Mouse (Mus musculus) G1E (cell line): ENCODE results near the gene Col4a1. TPM values are rescaled to one million over a fixed set of nuclear protein-coding genes. Genes with fewer than 3 reads are reported as not detected.

Experiments
- ATAC-seq: 2 replicates; pipeline ENCODE4 v1.8.0; 2016; ENCODE audit warnings: mild to moderate bottlenecking; ENCODE audit not compliant: insufficient number of reproducible peaks, poor library complexity, low FRiP score, severe bottlenecking; ENCODE audit errors: extremely low read depth
- DNase-seq: peaks from one replicate; pipeline ENCODE4 v3.0.0; 2012; ENCODE audit warnings: low spot score
- H3K27me3 ChIP-seq: 2 replicates; pipeline ENCODE4 v1.6.1; 2012; ENCODE audit warnings: mild to moderate bottlenecking, low read length, inconsistent platforms; ENCODE audit not compliant: insufficient read depth
- H3K36me3 ChIP-seq: replicated peaks from 2 replicates; pipeline ENCODE3; 2012; ENCODE audit warnings: mild to moderate bottlenecking, inconsistent platforms
- H3K4me1 ChIP-seq: 2 replicates; pipeline ENCODE4 v1.6.1; 2012; ENCODE audit warnings: low read depth, low read length, inconsistent platforms, mixed read lengths; ENCODE audit not compliant: insufficient read depth
- H3K4me3 ChIP-seq: 2 replicates; pipeline ENCODE4 v1.5.1; 2012; ENCODE audit warnings: low read depth, mild to moderate bottlenecking, inconsistent platforms, low read length, moderate library complexity, mixed read lengths
- H3K9me3 ChIP-seq: replicated peaks from 2 replicates; pipeline ENCODE4 v1.6.1; 2012; ENCODE audit warnings: inconsistent platforms
- CTCF ChIP-seq: IDR thresholded peaks from 2 replicates; pipeline ENCODE4 v1.5.1; 2012; ENCODE audit warnings: low read depth, low read length, inconsistent platforms, mixed read lengths
- GATA1 ChIP-seq: IDR thresholded peaks from 2 replicates; pipeline ENCODE4 v1.6.1; 2012; ENCODE audit warnings: borderline replicate concordance, low read length, inconsistent platforms, mixed read lengths
- GATA2 ChIP-seq: IDR thresholded peaks from 2 replicates; pipeline ENCODE4 v1.6.1; 2012; ENCODE audit warnings: low read depth, low read length, inconsistent platforms, borderline replicate concordance
- POLR2AphosphoS5 ChIP-seq: IDR thresholded peaks from 2 replicates; pipeline ENCODE4 v1.6.1; 2012; ENCODE audit warnings: low read depth, low read length, inconsistent platforms; ENCODE audit not compliant: insufficient replicate concordance
- TAL1 ChIP-seq: conservative IDR thresholded peaks from 2 replicates; pipeline ENCODE4 v1.6.1; 2012; ENCODE audit warnings: low read depth, low read length, inconsistent platforms, mixed read lengths
- polyA plus RNA-seq: library from polyadenylated mRNA; stranded (reverse); fragments of >175 nt; gene quantifications from 2 replicates; pipeline ENCODE4 v1.2.3, GENCODE M21; 2012
- total RNA-seq, 2 experiments: library from RNA; stranded (forward) in 1 of 2; stranded (reverse) in 1 of 2; fragments of 200-1000 nt in 1 of 2; fragments of >200 nt in 1 of 2; fragmentation: Nextera tagmentation in 1 of 2; gene quantifications; 2 replicates each; pipeline ENCODE4 v1.2.3; 2014 to 2017

The Col4a1 gene
- total and polyA plus RNA-seq, 3 experiments = 0.05 TPM; not detected in 2

DNA sequence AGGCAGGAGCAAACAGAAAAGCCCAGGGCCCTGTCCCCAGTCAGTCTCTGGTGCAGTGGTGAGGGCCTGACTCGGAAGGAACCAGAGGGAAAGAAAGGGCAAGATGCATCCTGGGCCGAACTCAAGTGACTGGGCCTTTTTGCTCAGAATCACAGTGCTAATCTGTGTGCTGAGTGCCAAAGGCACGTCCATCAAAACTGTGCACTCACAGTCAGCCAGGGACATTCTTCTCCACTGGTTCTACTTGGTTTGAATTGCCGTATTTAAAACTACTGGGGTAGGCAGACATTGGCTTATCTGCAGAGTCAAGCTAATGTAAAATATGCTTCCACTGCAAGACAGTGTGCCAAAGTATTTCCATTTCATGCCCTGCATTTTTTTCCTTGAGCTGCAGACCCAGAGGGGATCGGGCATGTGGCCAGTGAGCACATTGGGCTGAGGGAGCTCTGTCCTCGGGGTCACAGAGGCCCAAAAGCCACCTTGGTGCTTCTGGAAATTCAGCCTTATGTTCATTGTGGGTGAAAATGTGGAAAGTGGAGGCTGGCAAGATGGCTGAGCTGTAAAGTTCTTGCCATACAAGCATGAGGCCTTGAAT lies 12.3 kb upstream of the Col4a1 start:
- Histone ChIP-seq H3K36me3 (no peaks in the 10 kb centered on the region), H3K9me3 (no peaks in the 10 kb centered on the region), H3K27me3 (peaks cover 24% of the 10 kb centered on the region), H3K4me3 (no peak overlapping the region), H3K4me1 (no peaks in the 10 kb centered on the region)
- no peak for TF ChIP-seq TAL1
- TF ChIP-seq GATA2 = no peak
- no peak for TF ChIP-seq GATA1
- TF ChIP-seq POLR2AphosphoS5 = no peak
- no peak for TF ChIP-seq CTCF
- DNase-seq (no peak), ATAC-seq (no peak)

DNA sequence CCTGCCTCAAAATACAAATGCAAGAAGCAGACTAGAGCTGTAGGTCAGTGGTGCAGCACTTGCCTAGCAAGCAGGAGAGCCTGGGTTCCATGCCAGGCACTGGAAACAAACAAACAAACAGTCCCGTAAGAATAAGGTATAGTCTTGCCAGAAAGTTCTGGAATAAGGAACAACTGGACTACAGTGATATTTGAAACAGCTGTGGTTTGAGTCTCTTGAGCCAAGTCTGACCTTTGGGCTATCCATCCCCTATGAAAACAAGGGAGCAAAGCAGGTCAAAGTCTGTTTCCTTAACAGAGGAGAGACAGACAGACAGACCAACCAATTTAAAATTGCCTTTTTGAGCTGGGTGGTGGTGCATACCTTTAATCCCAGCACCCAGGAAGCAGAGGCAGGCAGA lies 11.1 kb upstream of the Col4a1 start:
- H3K27me3 ChIP-seq = peaks cover 27% of the 10 kb centered on the region
- ATAC-seq = no peak
- TF ChIP-seq CTCF = no peak
- TF ChIP-seq TAL1 = no peak
- no peak for TF ChIP-seq GATA2
- TF ChIP-seq POLR2AphosphoS5 = no peak
- no peak for TF ChIP-seq GATA1
- no peaks in the 10 kb centered on the region for H3K9me3 ChIP-seq
- no peaks in the 10 kb centered on the region for H3K4me1 ChIP-seq
- no peak overlapping the region for H3K4me3 ChIP-seq
- no peak for DNase-seq
- H3K36me3 ChIP-seq = no peaks in the 10 kb centered on the region

- no peak for TF ChIP-seq TAL1
- no peak for TF ChIP-seq POLR2AphosphoS5
- TF ChIP-seq CTCF = no peak
- peaks cover 27% of the 10 kb centered on the region for H3K27me3 ChIP-seq
- no peak overlapping the region for H3K4me3 ChIP-seq
- no peaks in the 10 kb centered on the region for H3K36me3 ChIP-seq
- no peaks in the 10 kb centered on the region for H3K9me3 ChIP-seq
- DNase-seq (no peak), ATAC-seq (no peak)
- no peaks in the 10 kb centered on the region for H3K4me1 ChIP-seq
These were observed 10.3 kb upstream of the Col4a1 start for GRCm38 (mm10) chr8:11322724-11323585.

- H3K4me1 ChIP-seq = no peaks in the 10 kb centered on the region
- H3K4me3 ChIP-seq = no peak overlapping the region
- no peak for DNase-seq
- ATAC-seq = no peak
- H3K27me3 ChIP-seq = peaks cover 27% of the 10 kb centered on the region
- TF ChIP-seq CTCF = no peak
- no peak for TF ChIP-seq GATA1
- no peak for TF ChIP-seq GATA2
- no peak for TF ChIP-seq TAL1
- TF ChIP-seq POLR2AphosphoS5 = no peak
- no peaks in the 10 kb centered on the region for H3K9me3 ChIP-seq
- H3K36me3 ChIP-seq = no peaks in the 10 kb centered on the region
These were observed 9.2 kb upstream of the Col4a1 start for GRCm38 (mm10) chr8:11321841-11322240.

DNA sequence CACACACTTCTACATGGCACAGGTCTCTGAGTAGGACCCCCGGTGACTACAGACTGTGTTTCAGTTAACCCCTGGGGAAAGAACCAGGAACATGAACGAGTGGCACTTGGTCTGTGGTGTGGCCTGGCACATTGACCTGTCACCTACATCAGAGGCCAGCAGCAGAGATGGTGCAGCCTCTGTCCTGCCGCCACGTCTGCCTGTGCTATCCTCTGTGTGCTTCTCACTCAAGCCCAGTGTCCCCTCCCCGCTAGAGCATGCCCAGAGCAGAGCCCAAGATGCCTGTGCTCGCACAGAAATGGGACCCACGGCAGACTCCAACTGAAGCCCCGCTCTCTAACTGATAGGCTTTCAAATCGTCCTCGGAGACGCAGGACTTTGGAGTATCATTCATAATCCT lies 6.8 kb upstream of the Col4a1 start:
- ATAC-seq (no peak), DNase-seq (no peak)
- no peak overlapping the region for H3K4me3 ChIP-seq
- peaks cover 12% of the 10 kb centered on the region for H3K27me3 ChIP-seq
- no peaks in the 10 kb centered on the region for H3K36me3 ChIP-seq
- no peaks in the 10 kb centered on the region for H3K9me3 ChIP-seq
- TF ChIP-seq GATA1 (no peak), CTCF (no peak), POLR2AphosphoS5 (no peak), TAL1 (no peak), GATA2 (no peak)
- H3K4me1 ChIP-seq = no peaks in the 10 kb centered on the region

GRCm38 (mm10) chr8:11316118-11316517 lies 3.5 kb upstream of the Col4a1 start:
- no peaks in the 10 kb centered on the region for H3K9me3 ChIP-seq
- TF ChIP-seq GATA2 (no peak), POLR2AphosphoS5 (no peak), GATA1 (no peak), TAL1 (no peak), CTCF (no peak)
- H3K27me3 ChIP-seq = peaks cover 11% of the 10 kb centered on the region
- H3K4me1 ChIP-seq = no peaks in the 10 kb centered on the region
- no peaks in the 10 kb centered on the region for H3K36me3 ChIP-seq
- no peak for DNase-seq
- ATAC-seq = no peak
- H3K4me3 ChIP-seq = no peak overlapping the region
